Mouse (Mus musculus) mesoderm, embryonic 11.5 days (tissue): ENCODE measurements at regions not wholly inside any gene's neighbourhood (a gene's known extent, or its start where the extent isn't known, plus 50 kb on each side); places are given as distances from the start of the nearest gene placed in this dataset.
A peak's percentile ranks its signal among the peaks of the same experiment; 100 is the strongest.

Experiments used
- DNase-seq: peaks from one replicate; pipeline ENCODE4 v3.0.0-alpha.2; 2012; ENCODE audit warnings: low read depth, low spot score

- no peak for DNase-seq
Observed at GRCm38 (mm10) chr6:27029008-27029407, 1106.0 kb downstream of the Grm8 start.

DNA sequence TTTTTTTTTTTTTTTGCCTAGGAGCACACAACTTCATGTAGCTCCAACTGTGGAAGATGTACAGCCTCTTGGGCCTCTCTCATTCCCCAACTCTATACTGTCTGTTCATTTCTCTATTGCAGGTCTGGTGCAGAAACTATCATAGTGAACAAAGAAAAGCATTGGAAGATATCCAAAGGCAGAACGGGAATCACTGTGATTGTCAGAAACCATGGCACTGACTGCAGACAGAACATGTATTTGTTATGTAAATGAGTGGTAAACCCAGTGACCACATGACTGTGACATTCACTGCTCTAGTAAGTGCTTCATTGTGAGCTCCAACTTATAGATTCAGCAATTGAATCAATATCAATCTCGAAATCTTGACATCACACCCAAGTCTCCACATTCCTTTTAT is 1106.6 kb downstream of the Grm8 start:
- DNase-seq: no peak

DNA sequence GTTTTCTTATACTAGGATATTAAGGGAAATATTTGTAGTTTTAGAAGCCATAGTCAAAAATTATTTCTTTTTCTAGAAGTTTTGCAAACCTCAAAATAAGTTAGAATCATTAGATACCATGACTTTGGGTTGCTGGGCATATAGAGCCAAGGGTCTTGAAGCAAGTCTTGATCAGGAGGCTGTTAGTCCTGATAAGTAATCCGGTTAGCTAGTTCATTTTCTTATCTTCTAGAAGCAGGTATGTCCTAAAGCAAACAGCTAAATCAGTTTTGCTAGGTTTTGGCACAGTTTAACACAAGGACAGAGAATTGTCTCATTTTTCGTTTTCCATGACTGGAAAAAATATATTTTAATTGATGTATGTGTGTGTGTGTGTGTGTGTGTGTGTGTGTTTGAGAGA is 1113.3 kb downstream of the Grm8 start:
- no peak for DNase-seq

DNA sequence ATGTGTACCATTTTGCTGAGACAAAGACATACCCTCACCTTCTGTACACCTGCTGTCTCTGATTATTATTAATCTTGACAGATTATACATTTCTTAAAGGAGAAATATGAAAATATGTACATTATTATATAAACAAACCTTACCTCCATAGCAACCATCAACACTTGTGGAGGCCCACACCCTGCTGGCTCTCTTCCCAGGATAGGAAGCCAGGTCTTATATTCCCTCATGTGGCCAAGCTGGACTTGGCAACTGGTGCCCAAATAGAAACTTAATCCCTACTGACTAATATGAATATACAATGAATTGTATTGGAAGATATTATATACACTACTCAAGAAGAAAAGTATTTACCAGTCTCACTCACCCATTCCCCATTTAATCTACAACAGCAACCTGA is 1120.5 kb downstream of the Grm8 start:
- no peak for DNase-seq

- DNase-seq: no peak
Observed at GRCm38 (mm10) chr6:26976613-26977012, 1158.4 kb downstream of the Grm8 start.

- peak; percentile 0 for DNase-seq
Observed at GRCm38 (mm10) chr6:26949166-26949565, 1140.1 kb upstream of the Pot1a start.
